Mouse (Mus musculus) ES-Bruce4 (cell line): Measurements from ENCODE around the gene 1700014D04Rik. TPM values are rescaled to one million over a fixed set of nuclear protein-coding genes. Genes with fewer than 3 reads are reported as not detected.
"Not testable (repeated sequence)": the region's sequence is repeated elsewhere in the genome, so short reads cannot be mapped to it uniquely, and the experiment has no call there.

Source experiments
- H3K27ac ChIP-seq: 2 replicates; pipeline ENCODE4 v1.5.1; 2012; ENCODE audit warnings: low read length, inconsistent platforms; ENCODE audit not compliant: insufficient read depth
- H3K27me3 ChIP-seq: 2 replicates; pipeline ENCODE4 v1.6.1; 2012; ENCODE audit warnings: mild to moderate bottlenecking, low read length, inconsistent platforms; ENCODE audit not compliant: control insufficient read depth, poor library complexity, insufficient read depth, severe bottlenecking
- H3K36me3 ChIP-seq: 2 replicates; pipeline ENCODE4 v1.6.1; 2012; ENCODE audit warnings: inconsistent platforms, mild to moderate bottlenecking, low read length, moderate library complexity; ENCODE audit not compliant: control insufficient read depth, poor library complexity, insufficient read depth, severe bottlenecking
- H3K4me1 ChIP-seq: one replicate; pipeline ENCODE4 v1.8.1; 2011; ENCODE audit warnings: low read length; ENCODE audit not compliant: control insufficient read depth, insufficient read depth
- H3K4me3 ChIP-seq: 2 replicates; pipeline ENCODE4 v1.5.1; 2011; ENCODE audit warnings: low read depth, mild to moderate bottlenecking, low read length
- H3K9ac ChIP-seq: 2 replicates; pipeline ENCODE4 v1.6.1; 2012; ENCODE audit warnings: low read depth, mild to moderate bottlenecking, inconsistent platforms; ENCODE audit not compliant: poor library complexity, severe bottlenecking
- H3K9me3 ChIP-seq: replicated peaks from 2 replicates; pipeline ENCODE4 v1.6.1; 2012; ENCODE audit warnings: mild to moderate bottlenecking, low read length, inconsistent platforms; ENCODE audit not compliant: control insufficient read depth, poor library complexity, insufficient read depth, severe bottlenecking
- CTCF ChIP-seq: IDR thresholded peaks from one replicate; pipeline ENCODE4 v1.8.1; 2011; ENCODE audit warnings: low read depth, low read length
- EP300 ChIP-seq: IDR thresholded peaks from 2 replicates; pipeline ENCODE4 v1.6.1; 2011; ENCODE audit warnings: low read depth, low read length; ENCODE audit not compliant: insufficient read depth
- POLR2A ChIP-seq: IDR thresholded peaks from one replicate; pipeline ENCODE4 v1.8.1; 2011; ENCODE audit warnings: low read length; ENCODE audit not compliant: insufficient read depth
- polyA plus RNA-seq: library from polyadenylated mRNA; stranded (reverse); fragments of >200 nt; gene quantifications from 2 replicates; pipeline ENCODE4 v1.2.4, GENCODE M21; 2011; ENCODE audit warnings: low read depth; ENCODE audit not compliant: missing spikeins, insufficient read depth, insufficient read length

Gene 1700014D04Rik
- polyA plus RNA-seq, 1 experiment, result 0.61 TPM

GRCm38 (mm10) chr13:59741697-59742096, 4.9 kb downstream of the 1700014D04Rik start:
- no peaks in the 10 kb centered on the region for H3K9me3 ChIP-seq

GRCm38 (mm10) chr13:59741096-59741495, 5.5 kb downstream of the 1700014D04Rik start:
- Histone ChIP-seq H3K9me3 (no peaks in the 10 kb centered on the region), H3K27me3 (no peaks in the 10 kb centered on the region), H3K9ac (no peak overlapping the region), H3K4me3 (no peak overlapping the region), H3K36me3 (no peaks in the 10 kb centered on the region), H3K4me1 (no peaks in the 10 kb centered on the region), H3K27ac (no peak overlapping the region)
- TF ChIP-seq EP300 (no peak), CTCF (no peak), POLR2A (no peak)

More at GRCm38 (mm10) chr13:59741697-59742096, 4.9 kb downstream of the 1700014D04Rik start:
- H3K9ac ChIP-seq, result no peak overlapping the region
- no peaks in the 10 kb centered on the region for H3K27me3 ChIP-seq
- H3K4me3 ChIP-seq, result no peak overlapping the region
- no peaks in the 10 kb centered on the region for H3K4me1 ChIP-seq
- no peaks in the 10 kb centered on the region for H3K36me3 ChIP-seq
- no peak overlapping the region for H3K27ac ChIP-seq
- TF ChIP-seq EP300 (no peak), CTCF (peak; percentile 2)

- Histone ChIP-seq H3K9me3 (no peaks in the 10 kb centered on the region), H3K27me3 (no peaks in the 10 kb centered on the region), H3K4me1 (no peaks in the 10 kb centered on the region)
Measured at GRCm38 (mm10) chr13:59739397-59739796, 7.2 kb downstream of the 1700014D04Rik start.

GRCm38 (mm10) chr13:59738455-59738854, 8.1 kb downstream of the 1700014D04Rik start:
- Histone ChIP-seq H3K4me1 (peaks cover 2% of the 10 kb centered on the region), H3K9ac (no peak overlapping the region), H3K36me3 (no peaks in the 10 kb centered on the region), H3K9me3 (no peaks in the 10 kb centered on the region), H3K27me3 (no peaks in the 10 kb centered on the region), H3K27ac (no peak overlapping the region), H3K4me3 (no peak overlapping the region)
- no peak for TF ChIP-seq CTCF

More at GRCm38 (mm10) chr13:59739397-59739796, 7.2 kb downstream of the 1700014D04Rik start:
- Histone ChIP-seq H3K36me3 (no peaks in the 10 kb centered on the region), H3K27ac (no peak overlapping the region), H3K4me3 (no peak overlapping the region), H3K9ac (no peak overlapping the region)
- TF ChIP-seq POLR2A, result no peak
- no peak for TF ChIP-seq CTCF
- no peak for TF ChIP-seq EP300

GRCm38 (mm10) chr13:59735190-59735589, 11.4 kb downstream of the 1700014D04Rik start:
- peaks cover 4% of the 10 kb centered on the region for H3K4me1 ChIP-seq
- H3K4me3 ChIP-seq, result no peak overlapping the region
- H3K9ac ChIP-seq, result no peak overlapping the region
- no peak for TF ChIP-seq POLR2A
- TF ChIP-seq EP300, result no peak
- TF ChIP-seq CTCF, result no peak
- no peaks in the 10 kb centered on the region for H3K9me3 ChIP-seq
- no peak overlapping the region for H3K27ac ChIP-seq
- H3K27me3 ChIP-seq, result no peaks in the 10 kb centered on the region
- no peaks in the 10 kb centered on the region for H3K36me3 ChIP-seq

- not testable (repeated sequence) for H3K36me3 ChIP-seq, H3K27me3 ChIP-seq, H3K9me3 ChIP-seq, H3K4me1 ChIP-seq, H3K4me3 ChIP-seq
- Histone ChIP-seq H3K9ac (peak overlapping the region; percentile 37; the same call in 1 of the 2 replicates), H3K27ac (0 out of 2 replicates have a peak overlapping the region, but pooled peaks have one; percentile 32)
Measured at GRCm38 (mm10) chr13:59734347-59734746, 12.2 kb downstream of the 1700014D04Rik start.
